Mouse (Mus musculus) neural tube, embryonic 13.5 days (tissue): ENCODE results near the gene Trex1. TPM values are rescaled to one million over a fixed set of nuclear protein-coding genes. Genes with fewer than 3 reads are reported as not detected.

Experiments
- ATAC-seq: fragments of 200-750 bp; cut with Nextera tagmentation; 2 replicates; pipeline ENCODE4 v1.8.0; 2017; ENCODE audit warnings: low read depth, mild to moderate bottlenecking, moderate TSS enrichment, moderate library complexity
- H3K27ac ChIP-seq: fragments of 300-500 bp; sonication (generic); replicated peaks from 2 replicates; pipeline ENCODE4 v1.5.1; 2015; ENCODE audit warnings: moderate library complexity, mild to moderate bottlenecking, inconsistent platforms
- H3K27me3 ChIP-seq: fragments of 300-500 bp; sonication (generic); 2 replicates; pipeline ENCODE4 v1.6.1; 2015; ENCODE audit warnings: mild to moderate bottlenecking, inconsistent platforms
- H3K36me3 ChIP-seq: fragments of 300-500 bp; sonication (generic); 2 replicates; pipeline ENCODE4 v1.6.1; 2015; ENCODE audit warnings: mild to moderate bottlenecking, inconsistent platforms
- H3K4me1 ChIP-seq: fragments of 300-500 bp; sonication (generic); replicated peaks from 2 replicates; pipeline ENCODE4 v1.6.1; 2015; ENCODE audit warnings: inconsistent platforms
- H3K4me2 ChIP-seq: fragments of 300-500 bp; sonication (generic); 2 replicates; pipeline ENCODE4 v1.6.1; 2015; ENCODE audit warnings: inconsistent platforms, mild to moderate bottlenecking, moderate library complexity
- H3K4me3 ChIP-seq: fragments of 300-500 bp; sonication (generic); 2 replicates; pipeline ENCODE4 v1.5.1; 2015; ENCODE audit warnings: mild to moderate bottlenecking, inconsistent platforms
- H3K9ac ChIP-seq: fragments of 300-500 bp; sonication (generic); 2 replicates; pipeline ENCODE4 v1.6.1; 2015; ENCODE audit warnings: moderate library complexity, mild to moderate bottlenecking, inconsistent platforms
- H3K9me3 ChIP-seq: fragments of 300-500 bp; sonication (generic); 2 replicates; pipeline ENCODE4 v1.6.1; 2016; ENCODE audit warnings: inconsistent platforms
- WGBS: fragments of 180-500 bp; shearing (Covaris S2); methylation state at CpG from one replicate; pipeline ENCODE4 v1.1.7; 2015; 5-methylcytosine and 5-hydroxymethylcytosine counted together
- polyA plus RNA-seq: library from polyadenylated mRNA; unstranded; fragments of >200 nt; fragmentation: Nextera tagmentation; extraction: Ambion mirVana; gene quantifications from 2 replicates; pipeline ENCODE4 v1.2.1, GENCODE M21; 2015

The Trex1 gene
- polyA plus RNA-seq, 1 experiment from 2014 or later = 12.4 TPM

DNA sequence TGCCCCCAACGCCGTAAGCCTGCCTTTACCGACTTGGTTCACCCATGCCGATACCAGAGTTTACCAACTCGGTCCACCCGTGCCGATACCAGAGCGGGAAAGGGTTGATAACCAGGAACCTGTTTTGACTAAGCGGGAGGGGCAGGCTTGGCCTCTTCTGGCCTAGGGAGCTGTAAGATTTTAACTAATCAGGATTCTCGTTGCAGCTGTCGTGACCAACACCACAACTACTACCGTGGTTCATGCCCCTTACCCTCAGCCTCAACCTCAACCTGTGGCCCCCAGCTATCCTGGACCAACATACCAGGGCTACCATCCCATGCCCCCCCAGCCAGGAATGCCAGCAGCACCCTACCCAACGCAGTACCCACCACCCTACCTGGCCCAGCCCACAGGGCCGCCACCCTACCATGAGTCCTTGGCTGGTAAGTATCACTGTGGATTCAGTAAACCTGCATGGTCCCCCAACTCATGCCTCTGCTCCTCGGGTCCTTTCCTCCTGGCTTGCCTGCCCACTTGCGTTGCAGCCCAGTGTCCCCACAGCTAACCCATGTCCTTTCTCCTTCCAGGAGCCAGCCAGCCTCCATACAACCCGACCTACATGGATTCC is 3.3 kb downstream of the Trex1 start:
- H3K4me1 ChIP-seq = peaks cover 25% of the 10 kb centered on the region
- no peak overlapping the region for H3K27ac ChIP-seq

GRCm38 (mm10) chr9:109055271-109056030 is 4.1 kb downstream of the Trex1 start:
- H3K27ac ChIP-seq = peak overlapping the region; percentile 75
- 89% methylated on average over 12 of the region's 12 CpGs for WGBS
- H3K36me3 ChIP-seq = peaks cover 39% of the 10 kb centered on the region
- no peaks in the 10 kb centered on the region for H3K27me3 ChIP-seq
- H3K9ac ChIP-seq = peak overlapping the region; percentile 60
- H3K4me3 ChIP-seq = peak overlapping the region; percentile 32
- H3K4me1 ChIP-seq = peaks cover 25% of the 10 kb centered on the region
- H3K4me2 ChIP-seq = peak overlapping the region; percentile 55
- H3K9me3 ChIP-seq = no peaks in the 10 kb centered on the region
- no peak for ATAC-seq

More for the DNA sequence above, 3.3 kb downstream of the Trex1 start:
- Histone ChIP-seq H3K4me3 (no peak overlapping the region), H3K4me2 (no peak overlapping the region), H3K9me3 (no peaks in the 10 kb centered on the region), H3K27me3 (no peaks in the 10 kb centered on the region), H3K36me3 (peaks cover 47% of the 10 kb centered on the region), H3K9ac (no peak overlapping the region)
- 91% methylated on average over 17 of the region's 17 CpGs for WGBS
- no peak for ATAC-seq

GRCm38 (mm10) chr9:109054712-109055111 is 4.8 kb downstream of the Trex1 start:
- H3K4me2 ChIP-seq = peak overlapping the region; percentile 55
- H3K27ac ChIP-seq = peak overlapping the region; percentile 75
- 16% methylated on average over 6 of the region's 7 CpGs for WGBS
- no peaks in the 10 kb centered on the region for H3K9me3 ChIP-seq
- H3K27me3 ChIP-seq = no peaks in the 10 kb centered on the region
- peak overlapping the region; percentile 32 for H3K4me3 ChIP-seq
- peaks cover 32% of the 10 kb centered on the region for H3K36me3 ChIP-seq
- peaks cover 25% of the 10 kb centered on the region for H3K4me1 ChIP-seq
- peak overlapping the region; percentile 60 for H3K9ac ChIP-seq
- peak; percentile 76 for ATAC-seq

GRCm38 (mm10) chr9:109053851-109054250 is 5.7 kb downstream of the Trex1 start:
- H3K27ac ChIP-seq = no peak overlapping the region
- H3K9me3 ChIP-seq = no peaks in the 10 kb centered on the region
- peaks cover 18% of the 10 kb centered on the region for H3K4me1 ChIP-seq
- ATAC-seq = no peak
- H3K4me3 ChIP-seq = no peak overlapping the region
- no peak overlapping the region for H3K9ac ChIP-seq
- no peak overlapping the region for H3K4me2 ChIP-seq
- WGBS = 76% methylated on average over 6 of the region's 6 CpGs
- no peaks in the 10 kb centered on the region for H3K27me3 ChIP-seq
- peaks cover 30% of the 10 kb centered on the region for H3K36me3 ChIP-seq

- Histone ChIP-seq H3K4me3 (no peak overlapping the region), H3K27me3 (no peaks in the 10 kb centered on the region), H3K9ac (no peak overlapping the region), H3K27ac (no peak overlapping the region), H3K36me3 (peaks cover 25% of the 10 kb centered on the region), H3K4me2 (no peak overlapping the region), H3K4me1 (peaks cover 13% of the 10 kb centered on the region), H3K9me3 (no peaks in the 10 kb centered on the region)
- no peak for ATAC-seq
- 76% methylated on average over 3 of the region's 3 CpGs for WGBS
Measured at GRCm38 (mm10) chr9:109053366-109053765, 6.2 kb downstream of the Trex1 start.

GRCm38 (mm10) chr9:109052490-109053260 is 6.9 kb downstream of the Trex1 start:
- Histone ChIP-seq H3K9me3 (no peaks in the 10 kb centered on the region), H3K4me3 (no peak overlapping the region), H3K4me2 (no peak overlapping the region), H3K4me1 (peaks cover 13% of the 10 kb centered on the region), H3K27me3 (no peaks in the 10 kb centered on the region), H3K9ac (no peak overlapping the region), H3K27ac (no peak overlapping the region), H3K36me3 (peaks cover 18% of the 10 kb centered on the region)
- 89% methylated on average over 9 of the region's 9 CpGs for WGBS
- no peak for ATAC-seq

GRCm38 (mm10) chr9:109051651-109052489 is 7.7 kb downstream of the Trex1 start:
- Histone ChIP-seq H3K4me1 (peaks cover 13% of the 10 kb centered on the region), H3K36me3 (peaks cover 10% of the 10 kb centered on the region), H3K9ac (no peak overlapping the region), H3K27ac (no peak overlapping the region), H3K4me2 (no peak overlapping the region), H3K9me3 (no peaks in the 10 kb centered on the region), H3K27me3 (no peaks in the 10 kb centered on the region), H3K4me3 (no peak overlapping the region)
- ATAC-seq = no peak
- 90% methylated on average over 10 of the region's 10 CpGs for WGBS

- Histone ChIP-seq H3K4me3 (no peak overlapping the region), H3K36me3 (peaks cover 2% of the 10 kb centered on the region; the same call in 1 of the 2 replicates), H3K9me3 (no peaks in the 10 kb centered on the region), H3K27me3 (no peaks in the 10 kb centered on the region), H3K27ac (no peak overlapping the region), H3K9ac (no peak overlapping the region), H3K4me2 (no peak overlapping the region), H3K4me1 (peaks cover 13% of the 10 kb centered on the region)
- no peak for ATAC-seq
- 90% methylated on average over 13 of the region's 13 CpGs for WGBS
Measured at GRCm38 (mm10) chr9:109051011-109051501, 8.5 kb downstream of the Trex1 start.

DNA sequence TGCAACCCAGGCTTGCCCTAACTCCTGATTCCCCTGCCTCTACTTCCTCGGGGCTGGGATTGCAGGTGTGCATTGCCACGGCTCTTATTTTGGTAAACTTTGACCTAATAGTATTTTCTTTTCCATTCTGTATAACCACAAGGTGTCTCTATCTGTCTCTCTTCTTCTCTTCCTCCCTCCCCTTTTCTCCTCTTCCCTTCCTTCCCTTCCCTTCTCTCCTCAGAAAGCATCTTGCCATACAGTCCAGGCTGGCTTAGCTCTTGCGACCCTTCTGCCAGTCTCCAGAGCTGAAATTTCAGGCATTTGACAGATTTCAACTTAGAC is 8.9 kb downstream of the Trex1 start:
- Histone ChIP-seq H3K36me3 (no peaks in the 10 kb centered on the region; the same call in 1 of the 2 replicates), H3K4me3 (no peak overlapping the region), H3K27me3 (no peaks in the 10 kb centered on the region), H3K9ac (no peak overlapping the region), H3K27ac (no peak overlapping the region), H3K4me1 (peaks cover 12% of the 10 kb centered on the region), H3K4me2 (no peak overlapping the region), H3K9me3 (no peaks in the 10 kb centered on the region)
- WGBS = 82% methylated on average over 3 of the region's 3 CpGs
- ATAC-seq = no peak

- peaks cover 7% of the 10 kb centered on the region for H3K4me1 ChIP-seq
- H3K27me3 ChIP-seq = no peaks in the 10 kb centered on the region
- no peaks in the 10 kb centered on the region for H3K9me3 ChIP-seq
- ATAC-seq = no peak
- no peak overlapping the region for H3K4me3 ChIP-seq
- no peaks in the 10 kb centered on the region; the same call in 1 of the 2 replicates for H3K36me3 ChIP-seq
- WGBS = 88% methylated on average over 9 of the region's 9 CpGs
- H3K9ac ChIP-seq = no peak overlapping the region
- no peak overlapping the region for H3K27ac ChIP-seq
- no peak overlapping the region for H3K4me2 ChIP-seq
Measured at GRCm38 (mm10) chr9:109049996-109050673, 9.4 kb downstream of the Trex1 start.

DNA sequence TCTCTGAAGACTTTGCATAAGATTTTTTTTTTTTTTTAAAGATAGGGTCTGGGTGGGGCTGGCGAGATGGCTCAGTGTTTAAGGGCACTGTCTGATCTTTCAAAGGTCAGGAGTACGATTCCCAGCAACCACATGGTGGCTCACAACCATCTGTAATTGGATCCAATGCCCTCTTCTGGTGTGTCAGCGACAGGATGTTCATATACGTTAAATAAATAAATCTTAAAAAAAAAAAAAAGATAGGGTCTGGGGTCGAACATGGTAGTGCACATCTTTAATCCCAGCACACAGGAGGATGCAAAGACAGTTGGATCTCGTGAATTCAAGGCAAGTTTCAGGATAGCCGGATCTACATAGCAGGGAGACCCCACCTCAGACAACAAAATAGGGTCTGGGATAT is 10.2 kb downstream of the Trex1 start:
- Histone ChIP-seq H3K4me2 (no peak overlapping the region), H3K36me3 (no peaks in the 10 kb centered on the region; the same call in 1 of the 2 replicates), H3K27me3 (no peaks in the 10 kb centered on the region), H3K4me1 (0 out of 2 replicates have a peak, but pooled peaks cover under 1% of the 10 kb centered on the region), H3K9me3 (no peaks in the 10 kb centered on the region), H3K9ac (no peak overlapping the region), H3K4me3 (no peak overlapping the region), H3K27ac (no peak overlapping the region)
- 84% methylated on average over 7 of the region's 7 CpGs for WGBS
- no peak for ATAC-seq
